Mouse (Mus musculus): ENCODE measurements around the gene Adam19.
"Not testable (repeated sequence)": the region's sequence is repeated elsewhere in the genome, so short reads cannot be mapped to it uniquely, and the experiment has no call there.

Adam19 gene

DNA sequence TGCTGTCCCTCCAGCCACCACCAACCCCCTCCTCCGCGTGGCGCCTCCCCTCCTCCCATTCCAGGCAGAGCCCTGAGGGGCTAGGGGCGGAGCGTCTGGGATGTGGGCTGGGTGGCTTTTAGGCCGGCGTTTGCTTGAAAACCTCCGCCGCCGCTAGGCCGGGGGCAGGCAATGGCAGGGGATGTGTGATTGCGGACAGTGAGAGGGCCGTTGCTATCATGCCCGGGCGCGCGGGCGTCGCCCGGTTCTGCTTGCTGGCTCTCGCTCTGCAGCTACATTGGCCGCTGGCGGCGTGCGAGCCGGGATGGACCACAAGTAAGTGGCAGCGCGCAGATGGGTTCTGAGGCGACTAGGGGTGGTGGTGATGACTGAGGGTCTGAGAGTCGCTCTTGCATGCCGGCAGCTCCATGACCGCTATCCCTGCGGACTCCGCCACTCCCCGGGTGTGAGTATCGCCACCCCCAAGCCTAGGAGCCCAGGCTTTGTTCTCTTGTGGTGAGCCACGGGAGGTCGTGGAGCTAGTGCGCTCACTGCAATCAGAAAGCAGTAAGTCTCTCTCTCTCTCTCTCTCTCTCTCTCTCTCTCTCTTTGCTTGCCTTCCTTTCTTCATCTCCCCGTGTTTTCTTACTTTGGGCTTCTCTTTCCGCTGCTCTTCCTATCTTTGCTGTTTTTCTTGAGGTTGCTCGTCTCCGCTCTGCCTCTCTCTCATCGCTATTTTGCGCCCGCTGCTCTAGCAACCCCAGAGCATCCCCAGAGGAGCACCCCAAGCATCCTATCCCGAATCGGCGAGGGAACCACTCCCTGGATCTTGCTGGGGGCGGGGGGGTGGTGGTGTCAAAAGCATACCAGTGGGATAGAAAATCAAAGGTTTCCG is at the start of gene Adam19:
TSS of gene Adam19 (plus strand) at position 97 of the 874 bp plus-strand sequence.
- in situ Hi-C loops (cut with MboI; ENCODE audit: low sequenced_read_pairs), result no loop called here

DNA sequence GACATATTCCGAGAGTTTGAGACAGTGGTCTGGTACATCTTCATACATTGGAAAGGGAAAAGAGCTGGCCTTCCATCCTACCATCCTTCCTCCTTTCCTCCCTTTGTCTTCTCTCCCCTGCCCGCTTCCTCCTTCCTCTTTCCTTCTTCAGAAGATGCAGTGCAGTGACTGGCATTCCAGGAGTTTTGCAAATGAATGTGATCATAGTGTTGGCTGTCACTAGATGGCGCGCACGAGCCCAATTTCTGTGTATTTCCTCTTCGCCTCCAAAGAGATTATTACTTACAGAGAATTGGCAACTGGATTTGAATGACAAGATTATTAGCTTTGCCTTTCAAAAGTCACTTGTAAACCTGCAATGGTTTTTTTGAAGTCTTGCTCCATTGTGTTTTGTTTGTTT is 39.7 kb upstream of the Adam19 start:
- in situ Hi-C loops (cut with MboI; ENCODE audit: low sequenced_read_pairs), result no loop called here

DNA sequence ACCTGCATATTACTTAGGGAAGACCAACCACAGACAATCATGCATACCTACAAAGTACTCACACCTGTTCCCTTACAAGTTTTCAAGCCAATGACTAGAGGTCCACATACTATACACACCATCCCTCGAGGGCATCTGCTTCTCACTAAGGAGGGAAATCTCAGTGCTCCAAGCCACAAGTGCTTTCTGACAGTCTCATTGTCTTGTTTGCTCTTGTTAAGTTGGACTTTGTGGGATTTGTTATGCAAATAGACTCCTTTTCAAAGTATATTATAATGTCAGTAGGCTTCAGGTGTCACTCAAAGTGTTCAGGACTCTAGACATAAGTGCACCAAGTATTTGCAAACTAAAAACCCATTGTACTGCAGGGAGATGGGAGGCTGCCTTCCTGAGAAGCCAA is 35.5 kb upstream of the Adam19 start:
- in situ Hi-C loops (cut with MboI; ENCODE audit: low sequenced_read_pairs), result no loop called here

DNA sequence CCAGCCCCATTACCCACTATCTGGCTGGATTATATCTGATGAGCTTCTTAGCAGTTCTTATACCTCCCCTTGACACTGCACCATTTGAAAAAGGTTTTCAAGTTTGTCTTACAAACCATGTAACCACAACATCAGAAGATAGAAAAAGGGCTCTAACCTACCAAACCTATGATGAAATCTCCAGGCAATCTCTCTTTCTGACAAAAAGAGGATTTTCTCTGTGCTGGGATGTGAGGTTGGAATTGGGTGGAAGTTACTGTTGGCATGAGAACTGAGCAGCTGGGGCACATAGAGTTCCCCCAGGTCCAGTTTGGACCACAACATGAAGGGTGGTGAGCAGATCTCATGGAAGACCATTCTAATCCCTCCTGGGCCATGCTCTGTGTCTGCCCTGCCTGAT is 33.9 kb upstream of the Adam19 start:
- in situ Hi-C loops (cut with MboI; ENCODE audit: low sequenced_read_pairs), result no loop called here

DNA sequence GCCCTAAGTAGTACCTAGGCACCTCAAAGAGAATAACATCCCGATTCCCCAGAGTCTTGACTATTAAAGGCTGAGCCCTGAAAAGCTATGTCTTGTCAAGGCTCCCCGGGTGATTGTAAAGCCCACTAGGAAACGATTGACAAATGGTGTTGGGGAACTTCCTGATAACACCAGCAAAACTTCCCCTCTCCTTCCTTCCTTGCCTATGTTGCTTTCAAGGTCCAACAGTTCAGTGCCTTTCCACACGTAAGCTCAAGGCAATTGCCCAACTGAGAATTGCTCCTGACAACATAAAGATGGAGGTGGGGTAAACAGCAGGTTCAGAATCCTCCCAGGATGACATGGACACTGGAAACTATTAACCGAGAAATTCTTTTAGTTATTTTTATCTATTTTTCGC is 32.8 kb upstream of the Adam19 start:
- in situ Hi-C loops (cut with MboI; ENCODE audit: low sequenced_read_pairs), result no loop called here

DNA sequence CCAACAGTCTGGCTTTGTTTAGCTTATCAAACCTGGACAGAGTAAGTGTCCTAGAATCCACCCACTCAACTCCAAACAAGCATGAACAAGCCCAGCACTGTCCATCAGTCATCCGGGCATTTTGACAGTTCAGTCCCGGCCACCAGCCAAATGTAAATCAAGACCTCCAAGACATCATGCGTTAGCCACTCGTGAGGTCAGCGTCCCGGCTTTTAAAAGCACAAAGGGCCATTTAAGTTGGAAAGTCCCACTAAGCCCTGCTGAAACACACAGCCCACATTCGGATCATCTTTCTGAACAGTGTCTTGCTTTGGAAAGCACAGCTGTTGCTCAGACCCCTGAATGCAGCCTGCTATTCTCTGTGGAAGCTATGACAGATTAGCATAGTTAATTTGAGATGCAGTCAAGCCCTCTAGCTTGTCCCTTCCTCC is 29.8 kb upstream of the Adam19 start:
- in situ Hi-C loops (cut with MboI; ENCODE audit: low sequenced_read_pairs), result no loop called here

DNA sequence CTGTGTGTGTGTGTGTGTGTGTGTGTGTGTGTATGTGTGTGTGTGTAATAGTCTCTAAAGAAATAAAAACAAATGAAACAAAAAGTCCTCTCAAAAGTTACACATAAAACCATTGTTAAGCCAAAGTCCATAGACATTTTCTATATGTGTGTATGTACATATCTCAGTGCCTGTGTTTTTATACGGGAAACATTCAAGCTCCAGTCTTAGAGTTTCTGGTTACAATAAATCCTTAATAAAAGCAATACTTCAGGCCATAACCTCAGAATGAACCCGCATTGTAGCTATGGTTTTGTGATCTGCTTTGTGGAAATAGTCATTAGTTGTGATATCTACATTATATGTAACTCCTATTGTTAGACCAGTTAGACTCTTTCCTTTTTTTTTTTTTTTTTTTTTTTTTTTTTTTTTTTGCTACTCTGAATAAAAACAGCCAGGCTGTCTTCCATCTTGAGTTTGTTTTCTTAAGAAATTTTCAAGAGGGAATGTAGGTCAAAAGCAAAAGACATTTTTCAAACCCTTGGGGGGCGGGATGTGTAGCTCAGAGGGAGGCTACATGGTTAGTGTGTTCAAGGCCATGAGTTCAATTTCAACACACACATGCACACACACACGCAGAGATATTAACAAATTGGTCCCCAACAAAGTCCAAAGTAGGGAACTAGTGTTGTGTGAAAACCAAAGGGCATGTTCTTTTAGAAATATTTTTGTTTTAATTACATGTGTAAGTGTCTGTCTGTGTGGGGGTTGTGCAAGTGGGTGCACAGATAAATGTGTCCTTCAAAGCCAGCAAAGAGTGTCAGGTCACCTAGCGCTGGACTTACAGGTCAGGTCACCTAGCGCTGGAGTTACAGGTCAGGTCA is 27.6 kb upstream of the Adam19 start:
- in situ Hi-C loops (cut with MboI; ENCODE audit: low sequenced_read_pairs), result no loop called here

DNA sequence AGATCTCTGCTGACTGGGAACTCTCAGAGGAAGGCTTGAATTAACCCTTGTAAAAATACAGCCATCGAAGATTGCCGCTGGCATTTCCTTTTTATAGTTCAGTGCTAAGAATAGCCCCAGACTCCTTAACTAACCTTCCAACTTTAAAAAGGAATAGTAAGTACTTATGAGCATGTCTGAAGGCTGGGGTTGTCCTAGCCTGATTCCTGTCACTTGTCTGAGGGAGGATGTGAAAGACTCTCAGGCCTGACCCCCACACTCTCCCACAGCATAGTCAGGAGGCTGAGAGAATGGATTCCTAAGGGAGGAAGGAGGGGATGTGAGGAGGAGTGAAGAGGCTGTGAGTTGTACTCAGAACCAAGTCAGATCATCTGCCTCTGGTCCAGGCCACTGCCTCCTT is 26.3 kb upstream of the Adam19 start:
- in situ Hi-C loops (cut with MboI; ENCODE audit: low sequenced_read_pairs), result no loop called here

DNA sequence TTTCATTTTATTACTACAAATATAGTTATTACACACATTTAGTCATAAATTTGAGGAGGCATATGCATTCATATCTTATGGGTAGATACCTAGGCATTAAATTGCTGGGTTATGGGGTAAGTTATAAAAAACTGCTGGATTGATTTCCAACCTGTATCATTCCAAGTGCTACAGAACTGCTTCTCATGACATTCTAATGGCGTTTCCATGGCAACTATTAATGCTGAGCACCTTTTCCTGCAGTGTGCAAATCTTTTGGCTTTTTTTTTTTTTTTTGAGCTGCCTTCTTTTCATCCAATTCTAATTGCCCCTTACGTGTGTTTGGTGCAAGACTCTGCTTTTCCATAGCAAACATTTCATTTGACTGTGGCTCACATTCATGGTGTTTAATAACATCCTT is 25.8 kb upstream of the Adam19 start:
- in situ Hi-C loops (cut with MboI; ENCODE audit: low sequenced_read_pairs), result no loop called here

DNA sequence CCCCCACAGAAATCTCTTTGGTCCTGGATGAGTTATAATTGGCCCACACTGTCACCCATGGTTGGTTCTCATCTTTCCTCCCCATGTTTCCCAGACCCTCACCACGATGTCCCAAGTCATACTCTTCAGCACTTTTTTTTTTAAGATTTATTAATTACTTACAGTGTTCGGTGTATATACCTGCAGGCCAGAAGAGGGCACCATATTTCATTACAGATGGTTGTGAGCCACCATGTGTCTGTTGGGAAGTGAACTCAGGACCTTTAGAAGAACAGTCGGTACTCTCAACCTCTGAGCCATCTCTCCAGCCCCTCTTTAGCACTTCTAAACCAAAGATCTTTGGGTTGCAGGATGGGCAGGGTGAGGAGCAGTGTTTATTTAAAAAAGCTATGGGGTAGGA is 24.3 kb upstream of the Adam19 start:
- in situ Hi-C loops (cut with MboI; ENCODE audit: low sequenced_read_pairs), result no loop called here

DNA sequence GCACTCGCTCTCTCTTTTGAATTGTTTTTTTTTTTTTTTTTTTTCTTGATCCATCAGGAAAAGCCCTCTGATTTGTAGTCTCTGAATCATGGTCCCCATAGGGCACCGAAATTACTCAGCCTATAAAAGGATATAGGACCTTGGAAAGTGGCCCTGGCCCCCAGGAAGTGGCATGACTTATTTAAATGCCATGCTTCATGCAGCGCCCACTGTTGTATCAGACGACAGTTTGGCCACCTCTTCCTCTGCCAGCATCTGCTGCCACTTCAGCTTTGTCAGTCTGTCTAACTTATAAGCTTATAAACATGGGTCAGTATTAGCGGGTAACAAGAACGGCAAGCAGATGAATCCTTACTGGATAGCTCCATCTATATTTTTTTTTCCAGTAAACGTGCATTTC is 22.8 kb upstream of the Adam19 start:
- in situ Hi-C loops (cut with MboI; ENCODE audit: low sequenced_read_pairs), result no loop called here

DNA sequence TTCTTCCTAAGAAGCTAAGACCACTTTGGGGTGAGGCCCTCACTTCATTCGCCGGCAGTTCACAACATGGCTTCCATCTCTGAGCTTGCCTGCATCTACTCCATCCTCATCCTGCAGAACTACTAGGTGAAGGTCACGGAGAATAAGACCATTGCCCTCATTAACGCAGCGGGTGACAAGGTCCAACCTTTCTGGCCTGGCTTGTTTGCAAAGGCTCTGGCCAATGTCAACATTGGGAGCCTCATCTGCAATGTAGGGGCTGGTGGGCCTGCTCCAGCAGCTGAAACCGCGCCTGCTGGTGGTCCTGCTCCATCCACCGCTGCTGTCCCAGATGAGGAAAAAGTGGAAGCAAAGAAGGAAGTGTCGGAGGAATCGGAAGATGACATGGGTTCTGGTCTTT is 19.4 kb upstream of the Adam19 start:
- in situ Hi-C loops (cut with MboI; ENCODE audit: low sequenced_read_pairs), result no loop called here

DNA sequence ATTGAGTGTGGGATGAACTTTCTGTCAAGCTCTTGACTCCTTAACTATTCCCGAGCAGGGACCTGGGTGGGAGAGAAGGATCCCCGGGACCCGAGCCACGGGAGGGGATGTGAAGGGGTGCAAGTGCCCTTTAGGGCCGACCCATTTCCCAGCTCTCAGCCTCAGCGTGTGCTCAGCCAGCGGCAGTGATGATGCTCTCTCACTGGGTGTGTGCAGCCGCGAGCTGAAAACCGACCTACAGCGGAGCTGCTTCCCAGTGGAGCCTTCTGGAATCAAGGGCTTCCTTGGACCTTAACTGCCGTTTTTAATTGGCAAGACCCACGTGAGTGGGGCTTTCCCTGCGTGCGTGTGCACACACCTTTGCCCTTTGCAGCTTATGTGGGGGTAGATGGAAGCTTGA is 16.9 kb upstream of the Adam19 start:
- in situ Hi-C loops (cut with MboI; ENCODE audit: low sequenced_read_pairs), result no loop called here

DNA sequence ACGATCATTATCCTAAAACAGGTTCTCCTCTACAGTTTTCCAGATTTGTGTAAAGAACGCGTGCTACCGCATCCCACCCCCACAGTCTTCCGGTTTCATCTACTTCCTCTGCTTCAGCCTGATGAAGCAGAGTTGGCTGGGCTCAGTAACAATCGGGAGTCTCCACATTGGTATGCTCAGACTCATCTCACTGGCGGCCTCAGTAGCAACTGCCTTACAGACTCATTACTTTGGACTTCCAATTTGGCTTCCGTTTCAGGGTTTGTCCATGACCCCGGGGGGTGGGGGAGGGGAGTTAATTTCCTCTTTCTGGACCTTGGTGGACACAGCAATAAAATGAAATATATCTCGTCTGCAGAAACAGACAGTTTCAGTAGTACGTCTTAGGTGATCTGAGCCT is 16.5 kb upstream of the Adam19 start:
- in situ Hi-C loops (cut with MboI; ENCODE audit: low sequenced_read_pairs), result no loop called here

DNA sequence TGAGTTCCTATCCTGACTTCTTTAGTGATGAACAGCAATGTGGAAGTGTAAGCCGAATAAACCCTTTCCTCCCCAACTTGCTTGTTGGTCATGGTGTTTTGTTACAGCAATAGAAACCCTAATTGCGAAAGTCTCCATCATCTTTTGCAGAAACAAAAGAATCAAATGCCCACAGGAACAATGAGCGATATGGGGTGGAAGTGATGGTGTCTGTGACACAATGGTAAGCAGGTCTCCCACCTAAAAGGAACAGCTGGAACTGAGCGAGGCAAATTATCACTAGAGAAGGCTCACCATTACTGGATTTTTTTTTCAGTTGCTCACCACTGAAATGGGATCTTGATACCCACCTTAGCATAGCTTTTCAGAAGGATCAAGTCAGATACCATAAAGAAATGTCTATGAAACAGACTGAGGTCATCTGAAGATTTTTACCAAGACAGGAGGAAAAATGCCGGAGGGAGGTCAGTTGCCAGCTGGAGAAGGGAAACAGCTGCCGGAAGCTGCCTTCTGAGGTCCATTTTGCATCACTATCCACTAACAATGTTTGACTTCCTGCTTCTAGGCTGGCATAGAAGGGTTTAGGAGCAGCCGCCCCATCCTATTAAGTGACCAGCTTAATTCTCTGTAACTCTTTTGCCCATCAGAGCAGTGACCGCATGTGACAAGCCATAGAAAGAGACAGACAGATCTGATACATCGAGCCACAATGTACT is 14.8 kb upstream of the Adam19 start:
- in situ Hi-C loops (cut with MboI; ENCODE audit: low sequenced_read_pairs), result no loop called here

DNA sequence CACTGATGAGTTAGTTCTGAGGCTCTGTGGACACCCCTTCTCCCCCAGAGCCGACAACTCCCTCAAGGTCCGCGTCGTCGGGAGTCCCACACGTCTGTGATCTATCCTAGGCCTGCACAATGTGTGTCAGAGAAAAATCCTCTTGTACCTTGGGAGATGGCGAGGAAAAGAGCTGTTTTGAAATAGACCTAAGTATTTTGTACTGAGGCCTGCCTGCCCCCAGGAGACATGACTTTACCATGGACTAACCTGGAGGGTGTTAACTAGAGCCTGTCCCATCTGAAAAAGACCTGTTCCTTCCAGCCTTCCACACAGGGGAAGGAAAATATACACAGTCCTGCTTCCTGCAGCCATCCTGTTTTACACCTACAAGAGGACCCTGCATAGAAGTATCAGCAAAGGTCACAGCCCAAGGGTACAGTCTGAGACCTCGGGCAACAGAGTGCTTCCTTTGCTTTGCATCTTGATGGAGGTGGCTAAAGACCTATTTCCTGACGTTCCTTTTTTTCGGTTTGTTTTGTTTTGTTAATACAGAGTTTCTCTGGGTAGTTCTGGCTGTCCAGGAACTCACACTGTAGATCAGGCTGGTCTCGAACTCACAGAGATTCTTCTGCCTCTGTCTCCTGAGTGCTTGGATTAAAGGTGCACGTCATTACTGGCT is 14.1 kb upstream of the Adam19 start:
- in situ Hi-C loops (cut with MboI; ENCODE audit: low sequenced_read_pairs), result no loop called here

DNA sequence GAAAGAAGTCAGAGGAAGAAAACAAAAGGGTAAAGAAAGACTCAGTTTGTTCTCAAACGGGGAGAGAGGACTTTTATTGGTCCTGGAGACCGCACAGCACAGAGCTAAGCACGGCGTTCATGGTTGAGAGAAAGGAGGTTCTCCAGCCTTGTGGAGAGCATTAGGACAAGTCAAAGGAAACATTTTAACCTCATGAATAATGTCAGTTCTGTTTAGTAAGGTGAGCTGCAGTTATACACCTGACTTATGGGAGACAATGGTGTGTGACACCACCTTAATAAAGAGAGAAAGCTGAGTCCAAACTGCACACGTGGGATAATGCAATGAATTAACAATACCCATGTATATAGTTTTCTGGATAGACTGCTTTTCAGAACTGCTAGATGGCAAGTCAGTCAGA is 11.0 kb upstream of the Adam19 start:
- in situ Hi-C loops (cut with MboI; ENCODE audit: low sequenced_read_pairs), result no loop called here

DNA sequence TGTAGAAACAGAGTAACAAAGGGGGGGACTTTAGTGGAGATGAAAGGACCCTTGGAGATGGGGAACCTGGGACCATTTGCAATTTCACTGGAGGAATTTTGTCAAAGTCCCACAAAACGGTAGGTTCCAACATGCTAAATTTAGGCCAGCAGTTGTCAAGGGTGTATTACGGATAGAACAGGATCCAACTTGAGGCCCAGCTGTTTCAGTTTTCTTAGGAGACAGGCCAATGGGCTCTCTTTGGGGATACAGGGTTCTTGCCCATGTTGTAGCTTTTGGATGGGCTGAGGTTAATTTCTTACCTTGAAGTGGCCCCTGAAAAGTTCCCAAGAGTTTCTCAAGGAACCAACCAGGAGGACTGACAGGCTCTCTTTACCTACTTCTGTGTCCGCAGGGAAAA is 8.5 kb upstream of the Adam19 start:
- in situ Hi-C loops (cut with MboI; ENCODE audit: low sequenced_read_pairs), result no loop called here

DNA sequence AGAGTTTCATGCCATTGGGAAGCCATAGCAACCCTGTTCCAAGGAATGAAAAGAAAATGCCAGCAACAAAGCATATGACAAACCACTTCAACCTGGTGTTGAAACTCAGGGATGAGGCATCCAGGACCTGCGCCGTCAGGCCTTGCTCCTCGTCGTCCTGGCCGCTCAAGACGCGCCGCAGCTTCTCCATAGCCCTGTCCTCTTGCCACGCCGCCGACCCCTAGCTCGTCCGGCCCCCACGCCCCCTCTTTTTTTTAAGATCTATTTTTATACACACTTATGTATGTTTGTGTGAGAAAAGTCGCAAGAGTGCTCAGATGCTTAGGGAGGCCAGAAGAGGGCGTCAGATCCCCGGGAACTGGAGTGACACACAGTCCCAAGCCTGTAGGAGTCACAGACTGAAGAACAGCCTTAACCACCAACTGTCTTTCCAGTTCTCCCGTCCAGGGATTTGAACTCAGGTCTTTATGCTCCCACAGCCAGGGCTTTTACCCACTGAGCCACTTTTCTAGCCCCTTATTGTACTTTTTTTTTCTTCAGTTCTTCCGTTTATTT is 3.6 kb upstream of the Adam19 start, which contains the start of gene Gm12166:
TSS of gene Gm12166 (minus strand) at position 217 of the 555 bp plus-strand sequence.
- in situ Hi-C loops (cut with MboI; ENCODE audit: low sequenced_read_pairs), result not testable (repeated sequence)

DNA sequence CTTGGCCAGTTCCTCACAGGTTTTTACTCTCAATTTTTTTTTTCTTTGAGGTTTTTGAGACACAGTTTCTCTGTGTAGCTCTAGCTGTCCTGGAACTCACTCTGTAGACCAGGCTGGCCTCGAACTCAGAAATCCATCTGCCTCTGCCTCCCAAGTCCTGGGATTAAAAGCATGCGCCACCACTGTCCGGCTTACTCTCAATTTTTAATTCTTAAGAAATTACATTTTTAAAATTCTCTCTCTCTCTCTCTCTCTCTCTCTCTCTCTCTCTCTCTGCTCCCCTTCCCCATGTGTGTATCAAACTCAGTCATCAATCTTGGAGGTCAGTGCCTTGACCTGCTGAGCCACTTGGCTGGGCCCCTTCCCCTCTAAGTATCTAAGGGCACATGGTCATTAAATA is 2.3 kb upstream of the Adam19 start:
- in situ Hi-C loops (cut with MboI; ENCODE audit: low sequenced_read_pairs), result not testable (repeated sequence)
